Mouse (Mus musculus) kidney, adult 9 months (tissue): Measurements from ENCODE around the gene Kcnh8.

Experiments used
- DNase-seq: peaks from one replicate; pipeline ENCODE4 v3.0.0; 2022

Gene Kcnh8

DNA sequence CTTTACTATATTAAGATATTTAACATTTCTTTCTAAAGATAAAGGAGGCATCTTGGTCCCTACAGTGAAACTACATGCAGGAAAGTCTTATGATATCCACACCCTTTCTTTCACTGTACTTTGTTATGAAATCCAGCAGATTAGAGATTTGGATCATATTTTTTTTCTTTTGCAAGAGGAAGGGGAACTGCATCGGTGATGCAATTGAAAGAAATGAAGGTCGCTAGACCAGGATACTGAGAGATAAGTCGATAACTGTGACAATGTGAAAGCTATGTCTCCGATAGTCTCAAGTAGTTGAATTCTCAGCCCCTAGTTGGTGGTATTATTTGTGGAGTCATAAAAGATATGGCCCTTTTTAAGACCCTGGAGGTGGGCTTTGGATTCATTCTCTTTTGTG lies 227.2 kb downstream of the Kcnh8 start:
- DNase-seq = no peak

DNA sequence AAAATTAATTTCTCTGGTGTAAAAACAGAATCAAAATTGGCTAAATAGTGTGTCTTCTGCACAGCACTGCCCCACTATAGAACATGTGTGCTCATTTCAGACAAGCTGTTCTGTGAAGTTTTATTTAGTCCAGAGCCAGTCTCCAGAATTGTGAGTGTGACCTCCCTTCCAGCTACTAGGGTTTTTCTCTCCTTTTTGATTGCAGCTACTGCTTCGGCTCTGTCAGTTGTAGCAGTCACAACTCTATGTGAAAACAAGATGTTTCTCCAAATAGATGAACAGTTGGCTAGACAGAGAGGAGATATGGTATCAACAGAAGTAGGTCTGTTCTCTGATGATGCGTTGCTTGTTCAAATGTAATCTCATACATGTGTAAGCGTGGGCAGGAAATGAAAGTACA lies 270.7 kb downstream of the Kcnh8 start:
- DNase-seq = no peak

DNA sequence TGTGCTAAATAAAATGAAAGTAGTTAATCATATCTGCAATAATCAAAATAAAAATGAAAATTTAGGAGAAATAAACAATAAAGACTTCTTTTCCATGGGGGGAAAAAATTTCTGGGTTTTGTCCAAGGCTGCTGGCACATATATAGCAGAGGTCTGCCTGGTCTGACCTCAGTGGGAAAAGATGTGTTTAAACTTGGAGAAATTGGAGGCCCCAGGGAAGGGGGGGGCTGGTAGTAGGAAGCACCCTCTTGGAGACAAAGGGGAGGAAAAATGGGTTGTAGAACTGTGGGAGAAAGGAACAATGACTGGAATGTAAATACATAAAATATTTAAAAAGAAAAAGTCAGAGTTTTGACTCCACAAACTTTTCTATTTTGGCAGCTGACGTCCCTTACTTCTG lies 276.5 kb downstream of the Kcnh8 start:
- DNase-seq = no peak

DNA sequence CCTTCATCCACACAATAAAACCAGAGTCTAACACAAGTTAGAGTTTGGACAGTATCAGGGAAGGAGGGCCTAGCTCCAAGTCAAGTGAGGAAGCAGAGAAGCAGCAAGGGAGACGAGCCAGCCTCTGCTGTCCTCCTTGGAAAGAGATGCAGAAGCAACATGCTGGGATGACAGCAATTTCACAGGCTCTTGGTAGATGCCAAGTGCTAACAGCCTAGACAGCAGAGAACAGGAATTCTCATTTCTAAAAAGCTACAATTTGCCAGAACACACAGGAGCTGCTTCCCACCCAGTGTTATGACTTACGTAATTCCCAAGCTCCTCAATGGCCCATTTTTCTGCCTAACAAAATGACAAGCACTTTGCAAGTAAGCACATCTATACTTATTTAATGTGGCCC lies 277.5 kb downstream of the Kcnh8 start:
- no peak for DNase-seq

DNA sequence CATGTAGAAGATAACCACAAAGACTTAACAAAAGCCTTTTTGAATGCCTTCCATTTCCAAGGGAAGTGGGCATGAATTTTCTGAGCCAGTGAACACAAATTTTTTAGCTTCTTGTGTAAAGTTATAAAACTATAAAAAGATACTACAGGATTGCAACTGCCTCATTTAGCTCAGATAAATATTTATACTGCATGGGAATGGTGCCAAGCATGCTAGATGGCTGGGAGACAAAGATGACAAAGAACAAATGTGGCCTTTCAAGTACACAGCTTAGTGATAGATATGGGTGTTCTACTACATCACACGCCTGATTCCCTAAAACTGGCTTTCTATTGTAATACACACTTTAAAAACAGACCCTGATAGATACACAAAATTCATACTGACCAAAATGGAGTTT lies 282.7 kb downstream of the Kcnh8 start:
- no peak for DNase-seq

DNA sequence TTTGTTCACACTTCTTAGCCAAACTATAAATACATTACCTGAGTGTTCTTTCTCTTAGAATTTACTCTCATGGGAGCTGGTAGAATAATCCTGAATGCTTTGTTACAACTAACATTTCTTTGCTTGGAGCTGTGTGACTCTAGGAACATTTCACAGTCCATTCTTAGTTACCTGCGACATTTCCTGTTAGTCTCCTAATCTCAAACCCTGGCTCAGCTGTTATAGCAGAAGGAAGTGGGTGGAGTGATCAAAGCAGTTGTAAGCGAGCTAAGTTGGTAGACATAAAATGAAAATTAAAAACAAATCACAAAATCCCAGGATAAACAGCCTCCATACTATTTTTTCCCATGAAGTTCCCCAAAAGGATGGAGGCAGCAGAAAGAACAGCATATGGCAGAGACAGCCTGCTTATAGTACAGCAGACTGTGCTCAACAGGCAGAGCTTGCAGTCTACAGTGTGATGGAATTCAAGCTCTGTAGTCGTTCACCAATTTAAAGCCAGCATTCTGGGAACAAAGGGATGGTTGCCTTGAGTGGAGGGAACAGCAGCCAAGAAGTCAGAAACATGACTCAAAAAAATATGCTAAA lies 318.1 kb downstream of the Kcnh8 start:
- no peak for DNase-seq

DNA sequence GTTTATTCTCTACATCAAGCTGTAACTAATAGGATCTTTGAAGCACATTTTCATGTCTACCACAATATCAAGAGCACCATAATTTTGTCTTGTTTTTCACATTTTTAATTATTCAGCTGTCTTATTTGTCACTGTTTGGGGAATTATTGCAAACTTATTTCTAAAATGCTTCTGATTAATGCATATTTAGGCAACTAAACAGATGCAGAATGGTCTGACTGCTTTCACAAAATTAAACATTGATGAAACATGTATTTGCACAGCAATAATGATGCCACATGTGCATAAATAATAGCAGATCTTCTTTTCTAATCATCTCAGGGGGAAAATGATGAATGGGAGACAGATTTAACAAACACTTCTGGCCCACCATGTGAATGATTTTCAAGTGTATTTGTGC lies 341.5 kb downstream of the Kcnh8 start:
- no peak for DNase-seq

DNA sequence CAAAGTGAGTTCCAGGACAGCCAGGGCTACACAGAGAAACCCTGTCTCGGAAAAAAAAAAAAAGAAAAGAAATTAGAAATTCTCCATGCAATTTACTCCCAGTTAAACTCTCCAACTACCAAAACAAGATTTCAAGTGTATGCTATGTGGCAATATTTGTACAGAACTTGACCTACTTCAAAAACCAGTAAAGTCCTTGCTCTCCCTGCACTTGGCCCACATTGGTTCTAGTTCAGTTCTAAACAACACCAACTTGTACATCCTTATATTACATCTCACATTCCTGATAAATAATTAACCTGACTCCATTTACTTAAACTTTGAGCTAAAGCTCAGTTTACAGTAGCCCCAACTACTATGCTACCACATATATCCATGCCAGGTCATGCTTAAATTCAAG lies 370.2 kb downstream of the Kcnh8 start:
- DNase-seq = no peak

DNA sequence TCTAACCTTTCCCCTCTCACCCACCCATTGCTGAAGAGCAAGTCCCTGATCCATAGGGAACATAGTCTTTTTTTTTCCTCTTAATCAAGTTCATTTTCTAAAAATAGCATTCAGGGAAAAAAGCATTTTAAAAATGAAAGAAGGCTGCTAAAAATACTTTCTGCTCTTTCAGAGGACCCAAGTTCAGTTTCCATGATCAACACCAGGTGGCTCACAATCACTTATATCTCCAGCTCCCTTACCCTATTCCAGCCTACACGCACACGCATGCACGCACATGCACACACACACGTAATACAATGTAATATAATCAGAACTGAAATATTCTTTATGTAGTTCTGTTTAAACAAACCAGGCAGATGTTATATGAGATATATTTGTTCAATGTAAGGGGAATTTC lies 378.4 kb downstream of the Kcnh8 start:
- DNase-seq = no peak
